Mouse (Mus musculus): ENCODE measurements around the gene Acsbg2. TPM values are rescaled to one million over a fixed set of nuclear protein-coding genes. Genes with fewer than 3 reads are reported as not detected.

The Acsbg2 gene
- polyA plus RNA-seq, 1 experiment from 2014 or later, result 0.06 TPM

Other genes starting within 250 kb of the Acsbg2 start
- gene Lonp1, start 247.6 kb downstream of the Acsbg2 start, polyA plus RNA-seq (2015; fragmentation: Nextera tagmentation; extraction: Ambion mirVana), result 40.6 and 40.8 TPM in 2 replicates
- gene Catsperd, start 246.3 kb downstream of the Acsbg2 start, polyA plus RNA-seq (2015; fragmentation: Nextera tagmentation; extraction: Ambion mirVana), result 2.1 and 2.4 TPM in 2 replicates
- 99.1 and 102 TPM in 2 replicates for gene Ranbp3, start 201.2 kb downstream of the Acsbg2 start, polyA plus RNA-seq (2015; fragmentation: Nextera tagmentation; extraction: Ambion mirVana)
- gene Ndufa11, start 156.7 kb downstream of the Acsbg2 start, polyA plus RNA-seq (2015; fragmentation: Nextera tagmentation; extraction: Ambion mirVana), result 507 and 515 TPM in 2 replicates
- gene Vmac, start 156.4 kb downstream of the Acsbg2 start, polyA plus RNA-seq (2015; fragmentation: Nextera tagmentation; extraction: Ambion mirVana), result 14.9 and 17.8 TPM in 2 replicates
- 0.78 and 1.5 TPM in 2 replicates for gene Nrtn, start 116.9 kb downstream of the Acsbg2 start, polyA plus RNA-seq (2015; fragmentation: Nextera tagmentation; extraction: Ambion mirVana)
- gene Dus3l, start 109.7 kb downstream of the Acsbg2 start, polyA plus RNA-seq (2015; fragmentation: Nextera tagmentation; extraction: Ambion mirVana), result 67.1 and 68.7 TPM in 2 replicates
- 1.0 TPM in 2 replicates for gene Prr22, start 104.2 kb downstream of the Acsbg2 start, polyA plus RNA-seq (2015; fragmentation: Nextera tagmentation; extraction: Ambion mirVana)
- 5.6 and 8.0 TPM in 2 replicates for gene Rfx2, start 43.4 kb downstream of the Acsbg2 start, polyA plus RNA-seq (2015; fragmentation: Nextera tagmentation; extraction: Ambion mirVana)
- gene 1700061G19Rik, start 1.0 kb upstream of the Acsbg2 start, polyA plus RNA-seq (2015; fragmentation: Nextera tagmentation; extraction: Ambion mirVana), result 0.27 and 0.41 TPM in 2 replicates
- gene Mllt1, start 61.0 kb upstream of the Acsbg2 start, polyA plus RNA-seq (2015; fragmentation: Nextera tagmentation; extraction: Ambion mirVana), result 75.1 and 77.5 TPM in 2 replicates
- not detected in 2 replicates for gene Acer1, start 107.7 kb upstream of the Acsbg2 start, polyA plus RNA-seq (2015; fragmentation: Nextera tagmentation; extraction: Ambion mirVana)
- gene Clpp, start 115.9 kb upstream of the Acsbg2 start, polyA plus RNA-seq (2015; fragmentation: Nextera tagmentation; extraction: Ambion mirVana), result 163 and 175 TPM in 2 replicates
- 41.9 and 46.0 TPM in 2 replicates for gene Alkbh7, start 122.9 kb upstream of the Acsbg2 start, polyA plus RNA-seq (2015; fragmentation: Nextera tagmentation; extraction: Ambion mirVana)
- gene Pspn, start 125.6 kb upstream of the Acsbg2 start, polyA plus RNA-seq (2015; fragmentation: Nextera tagmentation; extraction: Ambion mirVana), result 0.79 and 1.1 TPM in 2 replicates
- 70.3 and 74.6 TPM in 2 replicates for gene Gtf2f1, start 136.8 kb upstream of the Acsbg2 start, polyA plus RNA-seq (2015; fragmentation: Nextera tagmentation; extraction: Ambion mirVana)
- 0.38 and 0.56 TPM in 2 replicates for gene Gm17949, start 137.0 kb upstream of the Acsbg2 start, polyA plus RNA-seq (2015; fragmentation: Nextera tagmentation; extraction: Ambion mirVana)
- gene Khsrp, start 157.1 kb upstream of the Acsbg2 start, polyA plus RNA-seq (2015; fragmentation: Nextera tagmentation; extraction: Ambion mirVana), result 31.6 and 33.3 TPM in 2 replicates
- gene Slc25a41, start 167.2 kb upstream of the Acsbg2 start, polyA plus RNA-seq (2015; fragmentation: Nextera tagmentation; extraction: Ambion mirVana), result not detected in 2 replicates
- 2.9 TPM in 2 replicates for gene Crb3, start 184.7 kb upstream of the Acsbg2 start, polyA plus RNA-seq (2015; fragmentation: Nextera tagmentation; extraction: Ambion mirVana)
- 26.5 and 27.6 TPM in 2 replicates for gene Slc25a23, start 185.4 kb upstream of the Acsbg2 start, polyA plus RNA-seq (2015; fragmentation: Nextera tagmentation; extraction: Ambion mirVana)
- 4.0 and 4.3 TPM in 2 replicates for gene Dennd1c, start 204.1 kb upstream of the Acsbg2 start, polyA plus RNA-seq (2015; fragmentation: Nextera tagmentation; extraction: Ambion mirVana)
- gene Tubb4a, start 213.3 kb upstream of the Acsbg2 start, polyA plus RNA-seq (2015; fragmentation: Nextera tagmentation; extraction: Ambion mirVana), result 314 and 346 TPM in 2 replicates
- gene Tnfsf9, start 230.9 kb upstream of the Acsbg2 start, polyA plus RNA-seq (2015; fragmentation: Nextera tagmentation; extraction: Ambion mirVana), result 4.6 and 5.5 TPM in 2 replicates

All from hindbrain, embryonic 13.5 days (tissue).